Mouse (Mus musculus): Measurements from ENCODE around the gene Gkn3. TPM values are rescaled to one million over a fixed set of nuclear protein-coding genes. Genes with fewer than 3 reads are reported as not detected.

Gene Gkn3
- total RNA-seq, 2 experiments from 2014 or later = 0.82 to 2.3 TPM

DNA sequence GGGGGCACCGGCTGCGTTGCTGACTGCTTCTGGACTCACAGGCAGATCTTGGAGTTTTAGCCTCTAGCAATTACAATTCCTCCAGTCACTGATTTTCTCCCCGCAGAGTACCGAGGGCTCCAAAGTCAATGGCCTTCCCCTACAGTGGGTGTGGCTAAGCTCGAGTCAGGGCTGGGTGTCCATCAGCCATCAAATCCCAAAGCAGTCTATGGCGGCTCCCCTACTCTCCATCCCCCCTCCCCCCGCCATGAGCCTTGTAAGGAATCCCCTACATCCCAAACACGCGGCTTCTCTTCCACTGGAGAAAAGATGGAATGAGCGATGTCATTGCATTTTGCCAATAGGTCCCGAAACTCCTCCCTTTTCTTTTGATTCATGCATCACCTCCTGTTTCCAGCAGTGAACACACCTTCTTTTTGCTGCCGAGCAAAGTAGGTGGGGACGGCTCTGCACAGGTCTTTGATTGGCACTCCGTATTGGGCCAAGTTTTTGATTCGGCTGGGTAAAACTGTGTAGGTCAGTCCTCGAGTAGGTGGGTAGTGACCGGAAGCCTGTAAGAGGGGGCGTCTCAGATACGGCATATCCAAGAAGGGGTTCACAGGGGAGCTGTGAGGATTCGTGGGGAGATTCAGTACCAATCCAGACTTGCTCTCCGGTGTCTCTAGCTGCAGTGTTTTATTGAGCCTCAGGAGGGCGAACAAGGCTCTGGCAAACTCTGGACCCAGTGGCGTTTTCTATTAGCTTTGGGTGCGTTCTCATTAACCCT, 4.6 kb downstream of the Gkn3 start:
- intact Hi-C loops (cut with DNase I; ENCODE audit: low total_unique reads) = no loop called here
- no peak for DNase-seq

GRCm38 (mm10) chr6:87373057-87373456, 15.7 kb downstream of the Gkn3 start, which contains the start of gene Gkn2:
TSS of gene Gkn2 (plus strand) at chr6:87373357.
- intact Hi-C loops (cut with DNase I; ENCODE audit: low total_unique reads) = no loop called here
- no peak for DNase-seq

GRCm38 (mm10) chr6:87369223-87369622, 19.5 kb downstream of the Gkn3 start:
- intact Hi-C loops (cut with DNase I; ENCODE audit: low total_unique reads) = no loop called here

DNA sequence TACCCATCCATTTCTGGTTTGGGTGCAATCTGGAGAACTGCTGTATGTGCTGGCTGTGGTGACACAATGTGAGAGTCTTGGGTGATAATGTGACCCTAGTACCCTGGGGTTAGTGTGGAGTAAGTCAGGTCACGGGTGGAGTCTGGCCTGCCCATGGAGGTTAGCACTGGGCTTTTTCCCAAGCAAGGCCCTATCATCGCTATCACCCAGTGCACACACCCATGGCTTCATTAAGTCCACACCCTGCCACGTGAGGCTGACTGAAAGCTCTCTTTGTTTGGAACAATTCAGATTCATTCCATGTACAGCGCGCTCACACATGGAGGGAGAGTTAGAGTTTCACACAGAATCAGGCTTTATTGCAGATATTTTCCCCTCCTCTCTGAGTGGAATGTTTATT, 34.3 kb downstream of the Gkn3 start:
- intact Hi-C loops (cut with DNase I; ENCODE audit: low total_unique reads) = no loop called here
- peak; percentile 18 for DNase-seq

More at GRCm38 (mm10) chr6:87369223-87369622, 19.5 kb downstream of the Gkn3 start:
- DNase-seq = no peak

GRCm38 (mm10) chr6:87350829-87351228, 37.9 kb downstream of the Gkn3 start, which contains the start of gene Gkn1:
TSS of gene Gkn1 (minus strand) at chr6:87350942.
- intact Hi-C loops (cut with DNase I; ENCODE audit: low total_unique reads) = no loop called here
- DNase-seq = no peak

GRCm38 (mm10) chr6:87335935-87336295, 52.8 kb downstream of the Gkn3 start:
- no peak for DNase-seq
- intact Hi-C loops (cut with DNase I; ENCODE audit: low total_unique reads) = no loop called here

- DNase-seq = peak; percentile 68
- intact Hi-C loops (cut with DNase I; ENCODE audit: low total_unique reads) = no loop called here
Measured at GRCm38 (mm10) chr6:87335091-87335934, 53.4 kb downstream of the Gkn3 start, which contains the start of gene Antxr1. TSS of gene Antxr1 (minus strand) at chr6:87335821.

DNA sequence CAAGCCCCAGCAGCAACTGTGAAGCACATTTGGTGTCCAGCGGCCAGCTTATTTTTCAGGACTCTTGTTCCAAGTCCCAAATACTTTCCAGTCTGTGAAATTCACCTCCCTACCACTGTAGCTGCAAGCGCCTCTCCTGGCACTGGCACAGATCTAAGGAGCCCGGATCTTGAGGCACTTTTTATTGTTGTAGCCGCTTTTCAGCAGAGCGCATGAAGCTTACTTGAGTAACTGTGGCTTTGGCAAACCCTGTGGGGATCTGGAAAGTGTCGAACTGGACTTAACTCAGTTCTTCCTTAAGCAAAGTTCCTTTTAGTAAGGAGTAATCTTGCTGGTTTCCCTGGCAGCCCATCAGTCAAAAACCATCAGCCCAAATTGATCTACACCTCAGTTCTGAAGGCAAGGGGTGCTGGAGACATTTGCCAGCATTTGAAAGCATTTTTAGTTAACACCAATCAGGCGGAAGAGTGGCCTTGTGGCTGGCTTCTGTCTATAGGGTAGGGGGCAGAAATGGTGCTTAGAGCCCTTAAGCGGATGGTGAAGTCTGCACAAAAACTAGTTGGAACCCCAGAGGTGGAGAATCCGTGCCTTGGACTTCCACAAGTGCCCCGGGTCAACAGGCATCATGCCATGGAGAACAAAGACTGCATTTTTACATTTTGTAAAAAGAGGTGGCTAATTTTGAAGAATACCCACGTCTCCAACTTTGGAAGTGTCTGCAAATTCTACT, 54.2 kb downstream of the Gkn3 start:
- intact Hi-C loops (cut with DNase I; ENCODE audit: low total_unique reads) = no loop called here
- DNase-seq = peak; percentile 59

Other genes with a start within 250 kb of the Gkn3 start
- gene Antxr1, start 53.1 kb downstream of the Gkn3 start, total RNA-seq (2021) = 10 to 100 TPM; 26.6 to 37.9 TPM
- gene Gkn1, start 38.0 kb downstream of the Gkn3 start, total RNA-seq (2021) = not detected
- gene Gkn2, start 15.6 kb downstream of the Gkn3 start, total RNA-seq (2021) = not detected
- not detected for gene Bmp10, start 40.1 kb upstream of the Gkn3 start, total RNA-seq (2021)
- gene Arhgap25, start 144.3 kb upstream of the Gkn3 start, total RNA-seq (2021) = 1 to 10 TPM; 2.1 to 2.9 TPM
- 1 to 10 TPM; 2.2 to 3.6 TPM for gene Prokr1, start 201.8 kb upstream of the Gkn3 start, total RNA-seq (2021)

Data from gastrocnemius, postnatal 14 days (tissue).